Mouse (Mus musculus): ENCODE measurements around the gene Wapl.
A peak's percentile ranks its signal among the peaks of the same experiment; 100 is the strongest.

DNA sequence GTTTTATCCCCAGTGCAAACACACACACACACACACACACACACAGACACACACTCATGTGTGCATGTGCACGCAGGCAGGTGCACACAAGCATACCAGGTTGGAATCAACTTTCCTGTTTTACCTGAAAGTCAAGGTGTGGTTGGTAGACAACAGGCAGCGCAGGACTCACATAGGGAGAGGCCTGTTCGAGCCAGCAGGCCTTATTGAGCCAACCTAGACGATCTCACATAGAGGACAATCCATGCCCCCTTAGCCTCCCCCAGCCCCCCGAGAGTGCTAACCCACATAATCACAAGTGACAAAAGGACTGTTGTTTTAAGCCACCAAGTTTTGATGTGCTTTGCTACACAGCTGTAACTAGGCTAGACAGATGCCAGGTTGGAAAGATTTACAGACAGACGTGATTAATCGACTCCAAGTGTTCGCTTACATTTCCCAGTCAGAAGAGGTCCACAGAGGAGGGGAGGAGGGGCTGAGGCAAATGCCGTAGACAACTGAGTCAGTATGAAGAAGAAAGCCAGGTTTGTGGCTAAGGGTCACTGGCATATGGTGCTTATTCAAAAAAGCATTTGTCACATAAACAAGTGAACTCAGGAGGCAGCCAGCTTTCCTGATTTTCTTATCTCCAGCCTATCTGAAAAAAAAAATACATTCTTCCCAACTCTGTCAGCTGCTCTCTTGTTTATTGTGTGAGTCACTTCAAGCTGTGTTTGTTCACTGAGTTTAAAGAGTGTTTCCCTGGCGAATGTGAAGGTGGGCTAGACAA is 90.2 kb downstream of the Wapl start:
- TF ChIP-seq CTCF (IDR thresholded peaks at IDR 0.05 in 2 of 3, conservative IDR thresholded peaks at IDR 0.05 in 1 of 3; ENCODE audit: control insufficient read depth in 1 of 3, insufficient read depth in 1 of 3, low read depth in 2 of 3, low read length in 3 of 3, poor library complexity in 1 of 3, severe bottlenecking in 1 of 3) = no peak
- no peak for TF ChIP-seq KAT2A (conservative IDR thresholded peaks at IDR 0.05; ENCODE audit: low read depth, low read length)
- TF ChIP-seq TBP (IDR thresholded peaks at IDR 0.05; ENCODE audit: low read depth, low read length) = no peak
- no peak for TF ChIP-seq POLR2A (IDR thresholded peaks at IDR 0.05; ENCODE audit: control insufficient read depth in 1 of 2, insufficient read depth in 1 of 2, low read depth in 1 of 2, low read length in 2 of 2, poor library complexity in 1 of 2)
- TF ChIP-seq RAD21 (IDR thresholded peaks at IDR 0.05; ENCODE audit: low read depth, low read length) = no peak
- TF ChIP-seq CHD1 (IDR thresholded peaks at IDR 0.05; ENCODE audit: low read depth, low read length) = no peak
- no peak for TF ChIP-seq HCFC1 (IDR thresholded peaks at IDR 0.05; ENCODE audit: low read depth, low read length)
- no peak for TF ChIP-seq EP300 (IDR thresholded peaks at IDR 0.05; ENCODE audit: low read depth in 1 of 2, low read length in 2 of 2)
- no peak for TF ChIP-seq JUND (IDR thresholded peaks at IDR 0.05; ENCODE audit: low read depth, low read length)
- no peak for TF ChIP-seq BHLHE40 (IDR thresholded peaks at IDR 0.05; ENCODE audit: borderline replicate concordance, low read depth, low read length)
- no peak for TF ChIP-seq MAX (IDR thresholded peaks at IDR 0.05; ENCODE audit: low read length)
- 0 out of 2 replicates have a peak, but pooled peaks have one; percentile 8 for TF ChIP-seq ZNF384 (IDR thresholded peaks at IDR 0.05; ENCODE audit: low read depth, low read length)
- no peak for TF ChIP-seq USF1 (IDR thresholded peaks at IDR 0.05; ENCODE audit: low read depth, low read length)
